Mouse (Mus musculus) liver (tissue): Measurements from ENCODE around the gene Klhl40.
A peak's percentile ranks its signal among the peaks of the same experiment; 100 is the strongest.

Experiments
- DNase-seq: peaks from one replicate; pipeline ENCODE4 v3.0.0-alpha.2; 2020; ENCODE audit warnings: mixed read lengths

The Klhl40 gene

GRCm38 (mm10) chr9:121784801-121785200 lies 7.4 kb downstream of the Klhl40 start:
- no peak for DNase-seq

DNA sequence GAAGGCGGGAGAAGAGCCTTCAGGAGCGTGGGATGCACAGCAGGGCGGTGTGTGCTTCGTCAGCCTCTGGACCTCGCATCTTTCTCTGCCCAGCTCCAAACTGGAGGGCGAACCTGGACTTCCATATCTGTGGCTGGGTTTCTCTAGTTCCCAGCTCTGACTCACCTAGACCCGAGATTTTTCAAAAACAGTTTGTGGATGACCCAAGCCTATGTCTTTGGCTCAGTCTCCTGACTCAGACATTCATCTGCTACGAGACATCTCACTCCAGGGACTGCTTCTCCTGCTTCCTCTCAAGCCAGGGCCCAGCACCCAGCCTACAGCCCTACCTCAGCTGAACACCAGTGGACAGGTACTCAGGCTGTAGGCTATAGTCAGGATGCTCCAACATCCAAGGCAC lies 7.9 kb downstream of the Klhl40 start:
- no peak for DNase-seq

DNA sequence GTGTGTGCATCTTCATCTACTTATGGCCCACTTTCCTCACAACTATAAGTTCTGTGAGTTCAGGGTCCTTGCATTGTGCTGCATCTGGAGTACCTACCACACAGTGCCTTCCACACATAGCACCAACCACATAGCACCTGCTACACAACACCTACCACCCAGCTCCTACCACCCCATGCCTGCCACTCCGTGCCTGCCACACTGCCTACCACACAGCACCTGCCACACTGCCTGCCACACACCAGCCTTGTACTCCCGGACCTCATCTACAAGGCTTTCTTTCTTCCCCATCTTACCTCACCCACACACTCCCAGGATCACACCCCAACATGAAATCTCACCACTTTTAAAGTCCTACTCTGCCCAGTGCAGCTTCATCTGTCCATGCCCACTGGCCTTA lies 9.0 kb downstream of the Klhl40 start:
- no peak for DNase-seq

DNA sequence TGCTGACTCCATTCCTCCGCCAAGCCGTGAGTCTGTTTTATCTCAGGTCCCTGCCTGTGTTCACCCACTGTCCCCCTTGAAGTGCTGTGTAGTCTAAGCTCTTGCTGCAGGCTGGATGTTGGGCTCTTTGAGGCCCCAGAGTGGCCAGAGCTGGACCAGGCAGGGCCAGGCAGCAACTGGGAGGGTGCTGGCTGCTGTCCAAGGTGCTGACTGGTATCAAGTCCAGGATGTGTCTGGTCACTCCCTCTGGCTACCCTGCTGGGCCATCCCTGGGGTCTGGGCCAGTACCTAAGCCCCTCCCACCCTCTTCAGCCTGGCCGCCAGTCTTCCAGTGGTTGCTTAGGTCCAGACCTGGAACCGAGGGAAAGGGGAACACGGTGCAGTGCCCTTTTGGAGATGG lies 13.8 kb downstream of the Klhl40 start:
- DNase-seq, result peak; percentile 67

GRCm38 (mm10) chr9:121791757-121792521 lies 14.5 kb downstream of the Klhl40 start, which contains the start of gene Hhatl:
TSS of gene Hhatl (minus strand) at chr9:121792507.
- no peak for DNase-seq

- DNase-seq, result no peak
Observed at GRCm38 (mm10) chr9:121794972-121795539, 17.6 kb downstream of the Klhl40 start.

DNA sequence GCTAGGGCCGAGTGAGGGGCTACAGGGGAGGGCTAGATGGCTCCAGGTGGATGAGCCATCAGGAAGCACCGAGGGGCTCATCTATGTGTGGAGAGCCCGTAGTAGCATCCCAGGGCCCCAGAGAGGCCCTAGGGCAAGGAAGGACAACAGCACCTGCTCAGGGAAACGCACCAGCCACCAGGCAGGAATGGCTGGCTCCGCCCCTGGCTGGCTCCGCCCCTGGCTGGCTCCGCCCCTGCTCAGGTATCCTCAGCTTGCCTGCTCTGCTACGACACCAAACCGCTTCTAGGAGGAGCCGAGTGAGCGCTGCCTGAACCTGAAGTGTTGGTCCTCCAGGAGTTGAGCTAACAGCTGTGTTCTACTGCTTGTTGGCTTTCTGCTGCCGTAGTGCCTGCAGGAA lies 20.3 kb downstream of the Klhl40 start:
- peak; percentile 42 for DNase-seq

DNA sequence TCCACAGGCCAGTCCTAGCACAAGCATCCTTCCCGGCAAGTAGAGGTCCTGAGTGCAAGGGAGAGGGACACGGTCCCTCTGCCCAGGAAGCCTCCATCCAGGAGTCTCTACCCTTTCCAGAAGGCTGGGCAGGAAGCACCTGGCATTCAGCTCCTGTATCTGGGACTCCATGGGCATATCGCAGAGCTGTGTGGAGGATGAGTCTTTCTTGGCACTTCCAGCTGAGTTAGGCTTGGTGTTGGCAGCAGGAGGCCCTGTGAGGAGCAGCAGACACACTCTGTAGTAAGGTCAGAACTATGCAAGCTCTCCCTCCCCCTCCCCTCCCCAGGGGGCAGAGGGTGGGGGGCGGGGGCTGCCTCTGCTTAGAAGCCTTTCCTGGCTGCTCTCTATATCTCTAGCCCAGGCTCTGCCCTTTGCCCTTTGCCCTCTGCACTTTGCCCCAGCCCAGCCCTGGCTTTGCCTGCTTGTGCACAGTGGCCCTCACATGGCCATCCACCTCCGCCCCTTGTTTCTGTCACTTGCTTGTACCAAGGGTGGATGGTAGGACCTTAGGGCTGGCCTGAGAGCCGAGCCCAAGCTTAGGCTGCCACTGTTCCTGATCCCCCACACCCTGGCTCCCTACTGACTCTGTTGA lies 21.6 kb downstream of the Klhl40 start:
- DNase-seq, result peak; percentile 33

DNA sequence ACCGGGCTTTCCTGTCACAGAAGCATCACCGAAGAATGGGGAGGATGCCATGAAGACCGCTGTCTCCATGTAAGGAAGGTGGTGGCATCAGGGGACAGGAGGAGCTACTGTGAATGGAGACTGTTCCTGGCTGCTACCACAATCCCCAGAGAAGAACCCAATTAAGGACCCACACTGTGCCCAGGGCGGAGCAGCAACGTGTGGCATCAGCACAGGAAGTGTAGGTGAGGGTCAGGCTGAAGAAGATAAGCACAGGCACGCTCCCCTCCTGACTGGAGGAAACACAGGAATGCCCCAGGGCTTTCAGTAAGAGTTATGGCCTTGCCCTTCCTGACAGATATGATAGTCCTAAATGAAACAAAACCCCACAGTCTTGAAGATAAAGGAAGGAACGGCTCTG lies 25.3 kb downstream of the Klhl40 start:
- no peak for DNase-seq

DNA sequence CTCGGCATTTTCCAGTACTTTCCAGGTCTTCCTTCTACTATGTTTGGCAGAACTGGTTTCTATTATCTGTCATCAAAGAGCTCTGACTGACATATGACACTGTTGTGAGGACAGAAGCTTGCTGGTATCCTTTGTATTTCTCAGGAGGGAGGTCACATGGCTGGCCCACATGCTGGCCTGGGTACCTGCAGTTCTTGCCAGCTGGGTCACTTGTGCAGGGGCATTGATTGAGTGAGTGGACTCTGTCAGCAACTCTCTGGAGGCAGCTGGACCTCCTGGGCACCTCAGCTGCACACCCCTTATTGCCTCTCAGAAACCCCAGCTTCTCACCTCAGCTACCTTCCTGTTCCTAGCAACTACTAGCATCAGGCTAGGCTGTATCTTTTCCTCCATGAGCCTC lies 30.1 kb downstream of the Klhl40 start:
- no peak for DNase-seq

GRCm38 (mm10) chr9:121807947-121808346 lies 30.5 kb downstream of the Klhl40 start:
- DNase-seq, result no peak

GRCm38 (mm10) chr9:121808511-121808910 lies 31.1 kb downstream of the Klhl40 start:
- no peak for DNase-seq

GRCm38 (mm10) chr9:121810081-121810821 lies 32.8 kb downstream of the Klhl40 start:
- no peak for DNase-seq

- DNase-seq, result no peak
Observed at GRCm38 (mm10) chr9:121815183-121815582, 37.8 kb downstream of the Klhl40 start.

- no peak for DNase-seq
Observed at GRCm38 (mm10) chr9:121819073-121819770, 41.8 kb downstream of the Klhl40 start.

- no peak for DNase-seq
Observed at GRCm38 (mm10) chr9:121819771-121820471, 42.5 kb downstream of the Klhl40 start.

DNA sequence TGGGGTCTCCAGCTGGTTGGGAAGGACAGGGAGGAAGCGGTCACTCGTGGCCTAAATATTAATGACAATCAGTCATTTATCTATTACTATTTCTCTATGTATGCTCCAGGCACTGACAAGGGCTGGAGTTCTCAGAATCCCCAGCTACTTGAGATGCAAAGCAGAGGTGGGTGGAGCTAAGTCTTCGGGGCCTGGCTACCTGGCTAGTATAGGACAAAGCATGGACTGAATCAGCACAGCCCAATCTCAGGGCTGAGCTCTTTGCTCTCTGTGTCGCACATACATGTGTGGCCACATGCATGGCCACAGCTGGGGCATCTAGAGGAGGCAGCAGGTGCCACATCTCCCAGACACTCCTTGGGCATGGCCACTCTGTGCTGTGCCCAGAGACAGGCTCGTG lies 43.4 kb downstream of the Klhl40 start:
- no peak for DNase-seq

- DNase-seq, result no peak
Observed at GRCm38 (mm10) chr9:121822585-121822991, 45.2 kb downstream of the Klhl40 start.

DNA sequence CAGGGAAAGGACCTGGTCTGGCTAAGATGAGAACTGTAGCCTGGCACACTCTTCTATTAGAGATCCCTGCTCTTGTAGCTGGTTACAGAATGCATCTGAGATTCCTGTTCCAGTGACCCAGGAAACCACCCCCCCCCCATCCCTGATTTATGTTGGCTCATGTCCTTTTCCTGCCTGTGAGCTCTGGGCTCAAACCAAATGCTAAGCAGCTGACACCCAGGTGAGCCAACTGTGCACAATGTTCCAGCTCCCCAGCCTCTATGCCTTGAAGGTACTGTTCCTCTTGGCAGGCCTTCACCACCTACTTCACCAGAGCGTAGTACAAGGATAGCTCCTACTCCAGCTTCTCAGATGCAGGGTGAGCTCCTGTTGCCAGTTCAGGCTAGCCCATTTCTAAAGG lies 45.6 kb downstream of the Klhl40 start:
- no peak for DNase-seq

DNA sequence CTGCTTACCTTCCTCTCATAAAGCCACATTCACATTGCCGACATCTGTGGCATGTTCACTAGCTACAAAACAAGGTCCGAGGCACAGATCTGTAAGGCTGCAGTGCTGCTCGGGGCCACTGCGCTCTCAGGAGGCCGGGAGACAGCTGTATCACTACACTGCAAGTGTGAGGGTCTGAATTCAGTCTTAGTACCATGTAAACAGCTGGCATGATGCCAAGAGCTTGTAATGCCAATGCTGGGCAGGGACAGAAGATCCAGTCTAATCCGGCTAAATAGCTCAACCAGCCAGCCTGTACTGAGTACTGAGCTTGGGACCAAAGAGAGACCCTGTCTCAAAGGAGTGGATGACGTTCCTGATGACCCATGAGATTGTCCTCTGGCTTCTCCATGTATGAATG lies 46.6 kb downstream of the Klhl40 start:
- no peak for DNase-seq

DNA sequence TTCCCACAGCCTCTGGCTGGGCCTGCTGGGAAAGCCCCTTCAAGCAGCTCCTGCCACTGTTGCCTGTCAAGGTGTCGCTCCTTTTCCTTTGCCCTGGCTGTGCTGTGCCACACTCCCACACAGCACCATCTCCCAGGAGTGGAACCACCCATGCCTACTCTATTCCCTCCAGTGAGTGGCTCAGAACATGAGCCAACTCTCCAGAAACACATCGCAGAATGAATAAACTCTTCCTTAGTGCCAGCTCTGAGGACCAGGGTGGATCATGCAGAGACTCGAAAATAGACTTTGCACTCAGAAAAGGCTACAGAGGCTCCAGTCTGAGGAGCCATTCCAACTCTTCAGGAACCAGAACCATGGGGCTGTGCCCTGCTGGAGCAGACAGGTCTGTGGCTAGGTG lies 48.9 kb downstream of the Klhl40 start:
- DNase-seq, result no peak

DNA sequence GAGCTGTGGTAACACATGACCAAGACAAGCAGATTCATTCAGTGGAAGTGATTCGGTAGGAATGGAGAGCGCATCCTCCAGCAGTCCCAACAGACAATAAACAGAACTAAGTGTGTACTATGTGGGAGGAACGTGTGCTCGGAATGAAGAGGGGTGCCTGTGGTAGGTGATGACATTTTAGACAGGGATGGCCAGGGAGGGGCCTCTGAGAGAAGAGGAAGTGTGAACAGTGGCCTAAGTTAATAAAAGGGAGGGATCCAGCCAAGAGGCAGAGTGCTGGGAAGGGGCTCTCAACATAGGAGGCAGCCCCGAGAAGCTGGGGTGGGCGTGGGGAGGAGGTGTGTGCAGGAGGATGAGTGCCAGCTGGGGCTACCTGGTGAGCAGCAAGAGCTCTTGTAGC lies 50.9 kb downstream of the Klhl40 start:
- no peak for DNase-seq
